ENCODE assay signal across 10 mouse cellular contexts in genomic region chr7:19265147-19265546, GRCm38 (mm10). TPM values are rescaled to one million over a fixed set of nuclear protein-coding genes. Genes with fewer than 3 reads are reported as not detected.
DNase-seq lines count a peak whose midpoint lies in the region; ATAC-seq and TF ChIP-seq lines count a peak whose summit lies in the region.
"Had no signal": no experiment of that assay in that cellular context is flagged by ENCODE, and none has a peak within 500 bp of the region (broad histone marks: within the 10 kb centered on the region; RNA-seq: fewer than 3 reads in every experiment).

No protein-coding gene starts in this region.

- 7% methylated on average over 7 of the region's 7 CpGs for WGBS in liver, embryonic 14.5 days (ENCODE audit: insufficient replicate concordance)
- 57% methylated on average over 7 of the region's 7 CpGs for WGBS in kidney, embryonic 15.5 days

- TF ChIP-seq POLR2A in ES-Bruce4 (IDR thresholded peaks at IDR 0.05; ENCODE audit: insufficient read depth, low read length) = no peak

- intact Hi-C loops in heart, postnatal 14 days (cut with DNase I) = no loop called here

- no peaks in the 10 kb centered on the region for H3K9me3 ChIP-seq in ES-Bruce4 (replicated peaks; ENCODE audit: control insufficient read depth, insufficient read depth, low read length, poor library complexity, severe bottlenecking)
- no peaks in the 10 kb centered on the region for H3K9me3 ChIP-seq in liver, embryonic 14.5 days (ENCODE audit: control insufficient read depth, low read length)
- no peaks in the 10 kb centered on the region for H3K9me3 ChIP-seq in kidney, embryonic 15.5 days (replicated peaks)
- H3K9me3 ChIP-seq: neural tube, embryonic 12.5 days had no signal

- H3K9ac ChIP-seq in ES-Bruce4 (ENCODE audit: low read depth, poor library complexity, severe bottlenecking) = no peak overlapping the region
- H3K9ac ChIP-seq in liver, embryonic 14.5 days (replicated peaks) = peak overlapping the region; percentile 52
- H3K9ac ChIP-seq in kidney, embryonic 15.5 days = no peak overlapping the region
- H3K9ac ChIP-seq: neural tube, embryonic 12.5 days had no signal

- no peaks in the 10 kb centered on the region for H3K27me3 ChIP-seq in ES-Bruce4 (ENCODE audit: control insufficient read depth, insufficient read depth, low read length, poor library complexity, severe bottlenecking)
- no peaks in the 10 kb centered on the region for H3K27me3 ChIP-seq in liver, embryonic 14.5 days (ENCODE audit: control insufficient read depth, insufficient read depth, low read length)
- no peaks in the 10 kb centered on the region for H3K27me3 ChIP-seq in kidney, embryonic 15.5 days
- H3K27me3 ChIP-seq: neural tube, embryonic 12.5 days had no signal

- no peak for TF ChIP-seq CTCF in ES-Bruce4 (IDR thresholded peaks at IDR 0.05; ENCODE audit: low read depth, low read length)
- 0 out of 2 replicates have a peak, but pooled peaks have one; percentile 13 for TF ChIP-seq CTCF in liver, embryonic 14.5 days (IDR thresholded peaks at IDR 0.05; ENCODE audit: low read depth)

- H3K27ac ChIP-seq in ES-Bruce4 (ENCODE audit: insufficient read depth, low read length) = 0 out of 2 replicates have a peak overlapping the region, but pooled peaks have one; percentile 17
- peak overlapping the region; percentile 62 for H3K27ac ChIP-seq in liver, embryonic 14.5 days
- no peak overlapping the region for H3K27ac ChIP-seq in kidney, embryonic 15.5 days
- H3K27ac ChIP-seq: neural tube, embryonic 12.5 days had no signal

- H3K4me1 ChIP-seq in ES-Bruce4 (ENCODE audit: control insufficient read depth, insufficient read depth, low read length) = peaks cover 9% of the 10 kb centered on the region
- H3K4me1 ChIP-seq in liver, embryonic 14.5 days (replicated peaks; ENCODE audit: control insufficient read depth in 2 of 2, insufficient read depth in 2 of 2, low read length in 1 of 2) = peaks cover 50 to 54% of the 10 kb centered on the region in 2 experiments
- peaks cover 48% of the 10 kb centered on the region for H3K4me1 ChIP-seq in kidney, embryonic 15.5 days

- H3K4me2 ChIP-seq in liver, embryonic 14.5 days (ENCODE audit: low read depth) = peak overlapping the region; percentile 72
- no peak overlapping the region for H3K4me2 ChIP-seq in kidney, embryonic 15.5 days
- H3K4me2 ChIP-seq: neural tube, embryonic 12.5 days had no signal

- peaks cover 27% of the 10 kb centered on the region for H3K36me3 ChIP-seq in ES-Bruce4 (ENCODE audit: control insufficient read depth, insufficient read depth, low read length, poor library complexity, severe bottlenecking)
- peaks cover 33% of the 10 kb centered on the region for H3K36me3 ChIP-seq in liver, embryonic 14.5 days (replicated peaks; ENCODE audit: control insufficient read depth, insufficient read depth, low read depth)
- peaks cover 76% of the 10 kb centered on the region for H3K36me3 ChIP-seq in kidney, embryonic 15.5 days

- H3K4me3 ChIP-seq in ES-Bruce4 (ENCODE audit: low read depth, low read length) = no peak overlapping the region
- H3K4me3 ChIP-seq in liver, embryonic 14.5 days (ENCODE audit: insufficient read depth in 1 of 2, low read depth in 2 of 2, low read length in 2 of 2) = peak overlapping the region; percentile 10 to 22; a peak in 3 of 4 replicates
- H3K4me3 ChIP-seq in kidney, embryonic 15.5 days (replicated peaks) = no peak overlapping the region
- H3K4me3 ChIP-seq: neural tube, embryonic 12.5 days had no signal

- DNase-seq in heart, adult 11 months = peak; percentile 94
- no peak for DNase-seq in heart, postnatal 14 days
- peak; percentile 70 to 74 for DNase-seq in cerebellum, postnatal 25 days
- DNase-seq in liver, embryonic 14.5 days (ENCODE audit: low read depth in 3 of 3, low spot score in 3 of 3) = peak in 1 of 3 experiments; percentile 55
- DNase-seq in T-cell, adult 2 months (ENCODE audit: low spot score) = no peak
- no peak for DNase-seq in Muller cell, postnatal 12 days (ENCODE audit: inconsistent ontology term)
- DNase-seq: lung, postnatal 14 days had no signal

- ATAC-seq in liver, embryonic 14.5 days (ENCODE audit: insufficient read depth) = peak; percentile 82
- no peak for ATAC-seq in kidney, embryonic 15.5 days (replicated peaks; ENCODE audit: low FRiP score)

- TF ChIP-seq EP300 in ES-Bruce4 (IDR thresholded peaks at IDR 0.05; ENCODE audit: insufficient read depth, low read depth, low read length) = no peak
- TF ChIP-seq EP300 in liver, embryonic 14.5 days (IDR thresholded peaks at IDR 0.05; ENCODE audit: low read depth) = no peak

RNA-seq across cellular contexts. Expression of gene Vasp, which starts 6.5 kb away (rescaled TPM):
- total RNA-seq in heart, postnatal 14 days (2021) = 10 to 100 TPM; 55.7 to 59.1 TPM
- 75.7 and 90.0 TPM in 2 replicates for polyA plus RNA-seq in ES-Bruce4 (2011; ENCODE audit: insufficient read depth, insufficient read length, low read depth, missing spikeins)
- 35.3 and 39.9 TPM in 2 replicates for polyA plus RNA-seq in liver, embryonic 14.5 days (2012; rRNA removed)
- 25.5 and 31.0 TPM in 2 replicates for polyA plus RNA-seq in liver, embryonic 14.5 days (2014; fragmentation: Nextera tagmentation; extraction: Ambion mirVana)
- 87.4 and 89.8 TPM in 2 replicates for polyA plus RNA-seq in kidney, embryonic 15.5 days (2015; fragmentation: Nextera tagmentation; extraction: Ambion mirVana)

RNA-seq across cellular contexts. Expression of gene Ppm1n, which starts 14.7 kb away (rescaled TPM):
- total RNA-seq in heart, postnatal 14 days (2021) = not detected
- polyA plus RNA-seq in ES-Bruce4 (2011; ENCODE audit: insufficient read depth, insufficient read length, low read depth, missing spikeins) = 5.7 and 6.1 TPM in 2 replicates
- polyA plus RNA-seq in liver, embryonic 14.5 days (2012; rRNA removed) = 0.04 TPM in 1 of 2 replicates, not detected in the other
- not detected in 2 replicates for polyA plus RNA-seq in liver, embryonic 14.5 days (2014; fragmentation: Nextera tagmentation; extraction: Ambion mirVana)
- polyA plus RNA-seq in kidney, embryonic 15.5 days (2015; fragmentation: Nextera tagmentation; extraction: Ambion mirVana) = 0.13 TPM in 1 of 2 replicates, not detected in the other
- polyA plus RNA-seq: neural tube, embryonic 12.5 days had no signal

RNA-seq across cellular contexts. Expression of gene Rtn2, which starts 17.3 kb away (rescaled TPM):
- total RNA-seq in heart, postnatal 14 days (2021) = 100 to 1,000 TPM; 106 to 122 TPM
- polyA plus RNA-seq in ES-Bruce4 (2011; ENCODE audit: insufficient read depth, insufficient read length, low read depth, missing spikeins) = 14.3 and 15.3 TPM in 2 replicates
- 2.9 and 4.1 TPM in 2 replicates for polyA plus RNA-seq in liver, embryonic 14.5 days (2012; rRNA removed)
- polyA plus RNA-seq in liver, embryonic 14.5 days (2014; fragmentation: Nextera tagmentation; extraction: Ambion mirVana) = 2.6 and 3.0 TPM in 2 replicates
- 8.3 and 9.2 TPM in 2 replicates for polyA plus RNA-seq in kidney, embryonic 15.5 days (2015; fragmentation: Nextera tagmentation; extraction: Ambion mirVana)

RNA-seq across cellular contexts. Expression of gene Opa3, which starts 37.0 kb away (rescaled TPM):
- 10 to 100 TPM; 54.8 to 58.3 TPM for total RNA-seq in heart, postnatal 14 days (2021)
- 22.3 and 24.8 TPM in 2 replicates for polyA plus RNA-seq in ES-Bruce4 (2011; ENCODE audit: insufficient read depth, insufficient read length, low read depth, missing spikeins)
- 8.3 and 9.1 TPM in 2 replicates for polyA plus RNA-seq in liver, embryonic 14.5 days (2012; rRNA removed)
- 12.8 and 14.6 TPM in 2 replicates for polyA plus RNA-seq in liver, embryonic 14.5 days (2014; fragmentation: Nextera tagmentation; extraction: Ambion mirVana)
- 38.8 and 40.5 TPM in 2 replicates for polyA plus RNA-seq in kidney, embryonic 15.5 days (2015; fragmentation: Nextera tagmentation; extraction: Ambion mirVana)

RNA-seq across cellular contexts. Expression of gene Fosb, which starts 44.7 kb away (rescaled TPM):
- 1 to 10 TPM in 1 of 2 experiments, under 1 TPM in 1; 0.60 to 1.2 TPM for total RNA-seq in heart, postnatal 14 days (2021)
- 0.68 and 1.1 TPM in 2 replicates for polyA plus RNA-seq in ES-Bruce4 (2011; ENCODE audit: insufficient read depth, insufficient read length, low read depth, missing spikeins)
- polyA plus RNA-seq in liver, embryonic 14.5 days (2012; rRNA removed) = 0.03 and 0.04 TPM in 2 replicates
- polyA plus RNA-seq in liver, embryonic 14.5 days (2014; fragmentation: Nextera tagmentation; extraction: Ambion mirVana) = not detected in 2 replicates
- polyA plus RNA-seq in kidney, embryonic 15.5 days (2015; fragmentation: Nextera tagmentation; extraction: Ambion mirVana) = 0.09 and 0.26 TPM in 2 replicates
- polyA plus RNA-seq: neural tube, embryonic 12.5 days had no signal

Comparison
In these comparisons a context has a peak if more than half of its experiments do, and no peak if none do; other contexts are left out.
1. DNase-seq: peak in heart, adult 11 months (single experiment) and cerebellum, postnatal 25 days (2 of 2); none in heart, postnatal 14 days (0 of 2), T-cell, adult 2 months (single experiment) and Muller cell, postnatal 12 days (single experiment).
2. H3K4me3 ChIP-seq: peak in liver, embryonic 14.5 days (2 of 2); none in ES-Bruce4 (single experiment) and kidney, embryonic 15.5 days (single experiment).